Mouse (Mus musculus): ENCODE data around the gene Gm6351.
"Not testable (repeated sequence)": the region's sequence is repeated elsewhere in the genome, so short reads cannot be mapped to it uniquely, and the experiment has no call there.

Gene Gm6351

DNA sequence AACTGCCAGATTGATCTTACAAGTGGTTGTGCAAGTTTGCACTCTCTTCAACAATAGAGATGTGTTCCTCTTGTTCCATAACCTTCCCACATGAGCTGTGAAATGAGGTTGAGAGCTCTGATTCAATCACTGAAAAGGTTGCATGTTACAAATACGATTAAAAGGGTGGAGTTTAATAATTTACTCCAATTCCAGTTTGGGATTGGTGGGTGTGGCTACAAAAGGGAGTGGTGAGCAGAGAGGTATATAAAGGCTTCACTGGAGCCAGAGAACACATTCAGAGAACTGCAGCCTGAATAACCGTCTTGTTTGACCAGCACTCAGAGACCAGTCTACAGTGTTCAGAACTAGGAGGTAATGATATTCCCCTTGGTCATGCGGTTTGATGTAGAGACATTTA lies at the start of gene Gm6351:
TSS of gene Gm6351 (plus strand) at position 301 of the 400 bp plus-strand sequence.
- DNase-seq (ENCODE audit: low spot score): not testable (repeated sequence)

DNA sequence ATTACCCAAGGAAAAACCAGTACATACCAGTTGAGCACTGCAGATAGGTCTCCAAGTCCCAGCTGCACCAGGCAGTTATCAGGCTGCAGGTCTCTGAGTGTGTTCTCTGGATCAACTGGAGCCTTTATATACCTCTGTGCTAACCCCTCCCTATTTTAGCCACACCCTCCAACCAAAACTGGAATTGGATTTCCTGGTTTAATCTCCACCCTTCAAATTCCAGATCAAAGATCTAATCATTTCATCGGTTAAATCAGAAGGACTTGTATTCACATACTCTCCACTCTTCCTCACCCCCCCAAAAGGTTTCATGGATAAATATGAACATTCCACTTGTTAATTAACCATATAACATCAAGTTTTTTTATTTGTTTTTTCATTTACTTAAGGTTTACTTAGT lies 5.7 kb upstream of the Gm6351 start, which contains the start of gene BC061212:
TSS of gene BC061212 (minus strand) at position 101 of the 400 bp plus-strand sequence.
- DNase-seq (ENCODE audit: low spot score): not testable (repeated sequence)
